Mouse (Mus musculus): ENCODE measurements around the gene Slc29a3.
"Not testable (repeated sequence)": the region's sequence is repeated elsewhere in the genome, so short reads cannot be mapped to it uniquely, and the experiment has no call there.

Gene Slc29a3

DNA sequence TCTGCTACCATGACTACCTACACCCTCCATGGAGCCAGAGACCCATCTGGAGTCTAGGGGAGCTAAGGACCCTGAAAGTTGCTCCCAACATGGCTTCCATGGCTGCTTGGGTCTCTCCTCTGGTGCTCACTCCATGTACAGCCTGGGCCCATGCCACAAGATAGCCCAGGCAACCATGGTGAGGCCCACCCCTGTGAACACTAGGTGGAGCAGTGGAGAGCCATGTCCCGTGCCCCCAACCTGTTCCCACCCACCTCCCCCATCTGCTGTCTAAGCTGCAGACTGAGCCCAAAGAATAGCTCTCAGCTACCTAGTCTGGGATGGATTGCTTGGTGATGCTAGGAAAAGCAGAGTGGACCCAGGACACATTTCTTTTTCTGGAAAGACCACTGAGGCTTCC is 29.2 kb downstream of the Slc29a3 start:
- no peak for DNase-seq

DNA sequence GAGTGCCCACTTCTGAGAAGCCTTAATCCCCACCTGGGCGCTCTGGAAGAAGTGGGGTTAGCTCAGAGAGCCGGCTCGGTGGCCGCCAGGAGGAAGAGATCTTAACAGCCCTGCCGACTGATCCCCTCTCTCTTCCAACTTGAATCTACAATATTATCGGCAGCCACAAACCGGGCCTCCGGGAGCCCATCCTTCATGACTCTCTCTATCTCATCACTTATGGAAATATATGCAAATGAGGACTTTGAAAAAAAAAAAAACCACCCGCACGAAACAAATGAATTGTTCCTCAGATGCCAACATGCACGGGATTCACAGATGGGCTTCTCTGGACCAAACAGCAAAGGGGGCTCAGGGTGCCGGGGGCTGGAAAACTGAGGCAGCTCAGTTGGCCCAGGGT is 31.0 kb downstream of the Slc29a3 start:
- no peak for DNase-seq

DNA sequence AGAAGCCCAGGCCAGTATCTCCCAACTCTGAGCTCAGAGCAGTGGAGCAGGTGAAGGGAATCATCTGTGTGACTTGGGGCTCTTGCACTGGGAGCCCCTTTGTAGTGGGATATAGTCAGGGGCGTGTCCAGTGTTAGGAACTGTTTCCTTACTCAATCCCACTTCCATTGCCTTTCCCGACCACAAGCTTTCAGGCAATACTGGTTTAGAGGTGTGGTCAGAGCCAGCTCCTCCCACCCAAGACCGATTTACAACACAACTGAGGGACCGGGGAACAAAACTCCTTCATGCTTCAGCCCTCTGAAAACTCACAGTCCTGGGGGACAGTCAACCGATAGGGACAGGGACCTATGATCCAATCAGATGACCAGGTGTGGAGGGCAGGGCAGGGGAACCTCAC is 32.1 kb downstream of the Slc29a3 start:
- no peak for DNase-seq

DNA sequence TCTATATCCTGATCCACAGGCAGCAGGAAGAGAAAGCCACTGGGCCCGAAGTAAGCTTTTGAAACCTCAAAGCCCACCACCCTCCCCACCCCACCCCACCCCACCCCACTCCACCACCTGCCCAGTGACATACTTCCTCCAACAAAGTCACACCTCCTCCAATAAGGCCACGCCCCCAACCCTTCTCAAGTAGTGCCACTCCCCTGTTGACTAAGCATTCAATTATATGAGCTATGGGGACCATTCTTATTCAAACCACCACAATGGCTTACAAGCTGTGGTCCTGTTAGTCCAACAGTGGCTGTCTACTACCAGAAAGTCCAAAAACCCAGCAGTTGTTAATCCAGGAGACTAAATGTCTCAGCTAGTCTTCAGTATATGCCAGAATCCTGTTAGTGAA is 34.1 kb downstream of the Slc29a3 start:
- DNase-seq: no peak

DNA sequence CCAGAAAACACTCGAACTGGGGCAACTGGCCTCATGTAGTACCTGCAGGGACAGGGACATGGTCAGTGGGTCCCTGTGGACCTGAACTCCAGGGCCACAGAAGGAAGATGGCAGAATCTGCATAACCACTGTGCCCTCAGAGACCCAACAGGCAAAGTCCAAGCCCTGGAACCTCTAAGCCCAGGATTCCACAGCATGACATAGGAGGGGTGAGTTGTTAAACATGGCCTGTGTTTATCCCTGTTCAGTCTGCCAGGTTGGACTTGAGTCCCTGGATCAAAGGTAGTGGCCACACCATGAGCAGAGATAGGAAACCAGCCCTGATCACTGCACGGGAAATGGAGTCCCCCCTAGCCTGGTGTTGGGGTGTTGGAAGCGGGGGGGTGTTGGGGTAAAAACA is 36.1 kb downstream of the Slc29a3 start:
- no peak for DNase-seq

DNA sequence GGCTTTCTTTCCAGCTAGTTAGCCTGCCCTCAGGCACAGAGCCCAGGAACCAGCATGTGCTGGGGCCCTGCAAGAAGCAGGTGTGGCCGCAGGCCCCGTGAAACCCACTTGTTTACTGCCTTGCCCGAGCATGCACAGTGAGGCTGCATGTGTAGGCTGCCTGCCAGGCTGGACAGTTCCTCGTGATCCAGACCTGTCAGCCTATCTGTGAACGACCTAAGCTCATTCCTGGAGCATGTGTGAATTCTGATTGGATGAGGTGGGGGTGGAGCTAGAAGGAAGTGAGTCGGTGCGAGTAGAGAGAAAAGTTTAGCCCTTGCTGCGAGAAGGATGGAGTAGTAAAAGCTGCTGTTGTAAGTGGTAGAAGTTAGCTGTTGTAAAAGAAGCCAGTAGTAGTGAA is 40.3 kb downstream of the Slc29a3 start:
- DNase-seq: not testable (repeated sequence)

DNA sequence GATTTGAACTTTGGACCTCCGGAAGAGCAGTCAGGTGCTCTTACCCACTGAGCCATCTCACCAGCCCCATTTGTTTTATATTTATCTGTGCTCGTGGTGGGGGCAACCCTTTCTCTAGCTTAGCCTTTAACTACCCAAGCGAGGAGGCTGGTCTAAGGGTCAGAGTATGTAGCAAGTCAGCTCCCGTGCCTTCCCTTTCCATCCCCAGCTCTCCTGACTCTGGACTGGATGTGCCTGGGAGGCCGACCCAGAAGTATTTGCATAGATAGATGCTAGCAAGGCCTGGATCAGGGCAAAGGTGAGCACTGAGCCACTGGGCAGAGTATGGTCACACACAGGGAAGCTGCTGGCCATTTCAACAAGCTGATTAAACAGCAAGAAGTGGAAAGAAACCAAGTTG is 43.8 kb downstream of the Slc29a3 start:
- no peak for DNase-seq

DNA sequence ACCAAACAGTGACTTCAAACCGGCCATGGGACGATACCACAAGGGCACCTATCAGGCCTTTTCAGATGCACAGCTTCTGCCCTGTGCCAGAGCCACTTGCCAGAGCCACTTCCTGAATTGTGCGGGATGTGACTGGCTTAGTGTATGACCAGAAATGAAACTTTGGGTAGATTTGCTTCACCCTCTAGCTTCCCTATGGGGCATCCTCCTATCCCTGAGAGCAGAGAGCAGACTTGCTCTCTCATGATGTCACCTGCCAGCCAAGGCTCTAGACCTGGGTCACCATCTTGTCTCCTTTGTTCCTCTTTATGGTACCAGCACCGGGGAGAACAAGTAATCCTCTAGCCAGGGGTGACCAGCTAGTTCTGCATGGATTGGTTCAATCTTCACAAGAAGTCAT is 46.3 kb downstream of the Slc29a3 start:
- DNase-seq: no peak

DNA sequence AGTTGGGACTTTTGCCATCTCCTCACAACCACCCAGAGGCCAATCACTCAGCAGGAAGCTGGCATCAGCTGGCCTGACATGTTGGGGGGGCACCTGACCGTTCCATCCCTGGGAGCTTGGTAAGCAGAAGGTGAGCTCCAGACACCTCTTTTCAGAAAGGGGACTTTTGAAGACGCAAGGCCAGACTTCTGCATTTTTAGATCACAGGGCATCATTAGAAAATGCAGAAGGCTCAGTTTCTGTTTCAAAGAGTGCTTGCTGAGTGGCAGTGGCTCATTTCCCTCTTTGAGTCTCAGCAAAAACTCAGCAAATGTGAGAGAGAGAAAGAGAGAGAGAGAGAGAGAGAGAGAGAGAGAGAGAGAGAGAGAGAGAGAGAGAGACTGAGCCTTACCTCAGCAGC is 47.5 kb downstream of the Slc29a3 start:
- no peak for DNase-seq

DNA sequence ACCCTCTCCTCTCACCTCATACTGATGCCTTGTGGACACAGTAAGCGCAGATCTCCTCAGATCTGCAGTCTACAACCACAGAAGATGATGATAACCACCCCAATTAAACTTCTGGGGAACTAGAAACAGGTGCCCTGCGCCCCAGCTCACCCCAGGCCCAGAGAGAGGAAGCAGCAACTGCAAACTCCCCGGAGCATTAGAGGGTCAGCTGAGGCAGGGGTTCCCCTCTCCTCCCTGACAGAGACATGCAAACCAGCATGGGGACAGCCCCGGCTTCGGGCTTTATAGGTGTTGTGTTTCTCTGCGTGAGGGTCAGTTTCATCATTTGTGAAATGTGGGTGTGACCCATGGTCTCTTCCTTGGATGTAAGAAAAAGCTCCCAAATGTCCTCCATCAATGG is 54.8 kb downstream of the Slc29a3 start:
- DNase-seq: no peak

DNA sequence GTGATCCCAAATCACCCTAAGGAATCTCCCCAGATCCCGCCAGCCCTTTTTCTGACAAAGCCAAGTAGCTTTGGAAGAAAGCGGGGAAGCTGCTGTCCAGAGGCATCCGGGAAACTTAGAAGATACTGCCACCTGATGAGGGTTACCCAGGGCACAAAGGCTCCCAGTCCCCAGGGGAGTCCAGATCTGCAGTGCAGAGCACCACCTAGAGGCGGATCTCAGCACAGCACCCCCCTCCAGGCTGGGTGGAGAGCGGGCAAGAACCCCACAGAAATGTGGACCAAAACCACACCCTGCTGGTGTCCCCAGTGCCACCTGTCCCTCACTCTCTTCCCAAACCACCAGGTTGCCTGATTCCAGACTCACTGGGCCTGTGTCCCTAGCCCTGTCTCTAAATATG is 55.6 kb downstream of the Slc29a3 start:
- peak; percentile 70 to 77 for DNase-seq

DNA sequence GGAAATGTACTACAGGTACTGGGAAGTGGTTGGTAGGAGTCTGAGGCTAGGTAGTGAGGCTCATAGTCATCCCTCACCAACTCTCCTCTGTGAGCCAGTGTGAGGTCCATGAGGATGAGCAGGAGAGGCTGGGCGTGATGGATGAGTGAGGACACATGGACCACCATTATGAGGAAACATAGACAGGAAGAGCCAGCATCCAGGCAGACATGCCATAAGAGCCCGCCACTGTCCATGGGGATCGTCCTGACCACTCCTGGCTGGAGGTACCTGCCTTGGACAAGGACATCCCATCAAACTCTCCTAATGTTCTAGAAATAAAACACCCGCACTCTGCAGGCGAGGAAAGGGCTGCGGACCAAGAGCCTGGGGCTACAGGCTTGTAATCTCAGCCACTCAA is 56.2 kb downstream of the Slc29a3 start, which contains the start of gene Cdh23:
TSS of gene Cdh23 (minus strand) at position 101 of the 400 bp plus-strand sequence.
- DNase-seq: no peak

DNA sequence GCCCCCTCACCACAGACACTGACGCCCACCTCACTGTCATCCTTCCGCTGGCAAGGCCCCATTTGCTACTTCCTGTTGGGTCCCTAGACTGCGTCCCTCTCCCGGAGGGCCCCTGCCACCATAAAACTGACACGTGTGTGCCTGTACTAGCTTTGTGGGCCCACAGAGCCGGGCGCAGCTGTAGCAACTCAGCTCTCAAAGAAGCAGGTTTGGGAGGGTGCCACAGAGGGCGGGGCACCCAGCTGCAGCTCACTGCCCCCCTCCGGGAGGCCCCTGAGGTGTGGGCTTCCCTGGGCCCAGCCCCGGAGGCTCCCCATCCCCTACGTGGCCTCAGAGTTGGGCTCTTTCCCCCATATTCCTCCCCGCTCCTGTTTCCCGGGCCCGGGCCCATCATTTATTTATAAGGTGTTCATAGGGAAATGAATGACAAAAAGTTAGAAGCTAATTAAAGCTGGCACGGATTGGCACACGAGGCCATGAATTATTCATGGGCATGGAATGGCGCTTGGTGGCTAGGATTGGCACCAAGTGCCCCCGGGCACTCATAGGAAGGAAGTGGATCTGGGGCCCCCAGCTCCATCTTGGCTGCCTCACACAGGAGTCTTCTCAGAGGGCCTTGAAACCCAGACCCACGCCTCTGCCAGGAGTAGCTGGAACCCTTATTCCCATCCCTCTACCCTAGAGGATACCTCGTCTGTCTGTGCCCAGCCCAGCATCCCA is 60.8 kb downstream of the Slc29a3 start:
- DNase-seq: no peak

DNA sequence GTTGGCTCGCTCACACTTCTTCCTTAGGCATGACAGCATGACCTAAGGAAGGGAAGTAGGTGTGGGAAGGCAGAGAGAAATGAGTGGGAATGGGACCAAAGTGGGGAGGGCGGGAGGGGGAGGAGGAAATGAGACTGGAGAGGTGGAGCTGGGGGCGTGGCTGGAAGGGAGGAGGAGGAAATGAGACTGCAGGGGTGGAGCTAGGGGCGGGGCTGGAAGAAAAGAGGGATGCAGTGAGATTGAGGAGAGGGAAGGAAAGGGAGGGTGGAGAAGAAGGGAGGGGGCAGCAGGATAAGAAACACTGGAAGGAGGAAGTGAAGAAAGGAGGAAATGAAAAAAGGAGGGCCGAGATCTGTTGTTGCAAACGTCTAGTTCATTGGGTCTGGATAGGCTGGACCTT is 61.6 kb downstream of the Slc29a3 start:
- DNase-seq: no peak

DNA sequence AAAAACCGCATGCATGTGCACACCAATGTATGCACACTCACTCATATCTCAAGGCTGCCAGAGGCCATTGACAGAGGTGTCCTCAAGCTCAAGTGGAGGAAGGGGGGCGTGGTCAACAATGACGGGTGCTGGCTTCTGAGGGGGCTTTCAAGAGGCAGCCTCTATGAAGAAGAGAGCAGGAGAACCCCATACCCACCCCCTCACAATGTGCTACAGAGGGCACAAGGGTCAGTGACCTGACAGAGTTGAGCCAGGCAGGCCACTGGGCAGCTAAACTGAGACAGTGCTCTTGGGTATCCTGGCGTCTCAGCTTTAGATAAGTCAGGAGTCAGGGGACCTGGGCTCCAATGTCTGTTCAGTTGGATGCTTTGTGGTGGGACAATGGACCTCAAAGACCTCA is 63.2 kb downstream of the Slc29a3 start:
- DNase-seq: no peak

DNA sequence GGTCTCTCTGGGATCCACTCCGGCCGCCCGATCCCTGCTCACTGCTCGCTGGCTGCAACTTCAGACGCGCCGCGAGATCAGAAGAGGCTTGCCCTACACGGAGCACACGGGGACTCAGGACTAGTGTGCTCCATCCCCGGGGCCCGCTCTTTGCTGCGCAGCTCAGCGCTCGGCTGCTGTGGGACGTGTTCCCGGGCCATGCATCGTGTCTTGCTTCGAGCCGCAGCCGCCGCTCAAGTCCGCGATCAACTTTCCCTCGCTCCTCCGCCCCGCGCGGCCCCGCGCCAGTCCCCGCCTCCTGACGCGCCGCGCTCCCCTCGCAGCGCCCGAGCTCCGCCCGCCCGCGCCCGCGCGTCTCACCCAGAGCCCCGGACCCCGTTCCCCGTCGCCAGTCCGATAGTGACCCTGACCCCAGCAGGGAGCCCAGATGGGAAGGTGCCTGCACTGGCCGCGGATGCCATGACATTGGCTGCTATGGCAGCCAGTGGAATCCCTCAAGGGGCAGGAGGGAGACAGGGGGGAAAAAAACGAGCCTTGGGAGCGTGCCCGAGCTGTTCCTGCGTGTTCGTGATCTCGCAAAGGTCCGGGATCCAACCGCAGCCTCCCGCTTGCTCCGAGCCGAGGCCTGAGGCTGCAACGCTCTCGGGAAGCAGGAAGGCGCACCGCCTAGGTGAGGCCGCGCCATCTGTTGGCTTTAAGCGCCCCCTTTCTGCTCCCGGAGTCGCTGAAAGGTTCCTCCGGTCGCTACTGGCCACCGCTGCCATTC is 65.4 kb downstream of the Slc29a3 start:
- DNase-seq: peak; percentile 69 to 82

DNA sequence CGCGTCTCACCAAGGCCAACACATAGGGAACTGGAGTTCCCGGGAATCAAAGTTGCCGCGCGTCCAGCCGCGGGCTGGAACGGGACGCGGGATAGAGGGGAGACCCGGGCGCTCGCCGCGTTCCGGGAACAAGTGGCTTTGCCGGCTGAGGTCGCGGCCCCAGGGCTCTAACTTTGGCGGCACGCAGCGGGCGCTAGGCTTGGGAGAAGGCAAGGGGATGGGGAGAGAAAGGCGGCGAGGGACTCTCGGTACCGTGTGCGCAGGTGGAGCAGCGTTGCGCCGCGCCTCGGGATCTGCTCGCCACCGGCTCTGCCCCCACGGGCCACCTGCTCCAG is 66.0 kb downstream of the Slc29a3 start:
- peak; percentile 22 to 26 for DNase-seq

DNA sequence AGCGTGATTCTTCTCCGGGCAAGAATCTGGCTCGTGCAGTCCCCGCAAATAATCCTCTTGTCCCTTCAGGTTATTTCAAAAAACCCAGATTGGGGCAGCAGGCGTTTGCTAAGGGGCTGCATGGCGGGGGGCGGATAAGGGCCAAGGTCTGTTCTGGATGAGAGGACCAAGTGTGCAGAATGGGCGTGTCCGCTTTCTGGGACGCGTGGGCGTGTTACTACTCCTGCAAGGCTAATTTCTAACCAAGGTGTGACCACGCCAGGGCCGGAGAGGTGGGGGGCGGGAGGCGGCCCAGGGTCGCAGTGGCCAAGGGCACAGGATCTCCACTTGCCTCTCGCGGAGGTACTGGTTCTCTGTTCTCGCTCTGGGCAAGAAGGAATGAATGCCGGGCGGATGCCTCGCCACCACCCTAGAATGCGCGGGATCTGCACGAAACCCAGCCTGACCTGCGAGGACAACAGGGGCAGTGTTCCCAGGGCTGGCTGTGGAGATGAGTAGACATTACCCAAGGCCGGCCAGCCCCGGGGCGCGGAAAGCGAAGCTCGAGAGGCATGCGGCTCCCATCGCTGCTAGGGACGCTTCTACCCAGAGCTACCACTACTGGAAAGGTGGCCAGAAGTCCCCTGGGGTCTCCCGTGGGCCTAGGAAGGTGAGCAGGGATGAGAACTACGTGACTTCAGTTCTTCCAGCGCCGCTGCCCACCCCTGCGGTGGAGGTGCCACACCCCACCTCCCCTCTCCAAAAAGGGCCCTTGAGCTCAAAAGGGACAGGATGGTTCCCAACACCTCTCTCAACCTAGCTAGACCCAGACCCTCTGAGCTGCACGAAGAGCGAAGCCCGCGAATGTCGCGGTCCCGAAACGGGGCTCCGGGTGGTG is 66.6 kb downstream of the Slc29a3 start:
- DNase-seq: peak; percentile 12 to 15

DNA sequence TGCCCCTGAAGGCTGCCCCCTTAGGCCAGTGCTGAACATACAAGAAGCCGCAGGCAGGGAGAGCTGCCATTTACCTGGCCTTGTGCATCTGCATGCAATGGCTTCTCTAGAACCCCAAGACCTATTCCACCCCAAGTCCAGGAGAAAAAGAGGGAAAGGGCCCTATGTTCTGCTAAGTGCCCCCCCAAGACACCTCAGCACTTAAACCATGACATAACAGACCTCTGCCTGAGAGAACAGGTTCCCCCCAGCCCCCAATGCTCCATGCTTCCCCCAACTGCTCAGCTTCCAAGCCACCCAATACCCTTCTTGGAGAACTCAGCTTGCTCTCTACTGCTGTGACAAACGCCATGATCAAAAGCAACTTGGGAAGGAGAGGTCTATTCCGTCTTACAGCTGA is 73.7 kb downstream of the Slc29a3 start:
- DNase-seq: no peak

DNA sequence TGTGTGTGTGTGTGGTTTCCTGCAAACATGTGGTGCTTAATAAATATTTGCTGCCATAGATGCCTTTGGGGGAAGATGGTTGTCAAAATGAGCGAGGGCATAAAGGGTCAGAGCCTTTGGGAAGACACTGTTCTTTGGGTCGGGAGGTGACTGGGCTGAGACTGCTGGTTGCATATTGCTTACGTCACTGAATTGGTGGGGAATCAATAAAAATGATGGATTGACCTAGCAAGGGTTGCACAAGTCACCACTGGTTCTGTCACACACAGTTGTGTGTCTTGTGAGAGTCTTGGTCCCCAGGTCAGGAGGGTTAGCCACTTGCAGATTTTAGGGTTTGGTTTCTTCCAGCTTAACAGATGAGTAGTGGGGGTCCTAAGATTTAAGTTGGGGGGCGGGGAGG is 75.3 kb downstream of the Slc29a3 start:
- DNase-seq: no peak

DNA sequence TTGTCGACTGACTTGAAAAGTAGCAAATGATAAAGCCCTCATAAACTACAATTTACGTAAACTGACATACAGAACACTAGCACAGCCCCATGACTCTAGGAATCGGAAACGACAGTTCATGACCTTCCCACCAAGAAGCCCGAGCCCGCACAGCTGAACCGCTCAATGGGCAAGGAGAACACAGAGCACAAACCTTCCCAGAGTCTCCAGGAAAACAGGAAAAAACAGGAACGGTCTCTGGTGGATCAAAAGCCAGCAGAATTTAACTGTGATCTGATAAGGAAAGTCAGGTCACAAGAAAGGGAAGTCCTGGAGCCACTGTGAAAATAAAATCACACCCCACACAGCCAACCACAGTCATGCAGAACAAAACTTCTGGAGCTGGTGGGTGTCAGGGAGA is 82.4 kb downstream of the Slc29a3 start:
- no peak for DNase-seq

DNA sequence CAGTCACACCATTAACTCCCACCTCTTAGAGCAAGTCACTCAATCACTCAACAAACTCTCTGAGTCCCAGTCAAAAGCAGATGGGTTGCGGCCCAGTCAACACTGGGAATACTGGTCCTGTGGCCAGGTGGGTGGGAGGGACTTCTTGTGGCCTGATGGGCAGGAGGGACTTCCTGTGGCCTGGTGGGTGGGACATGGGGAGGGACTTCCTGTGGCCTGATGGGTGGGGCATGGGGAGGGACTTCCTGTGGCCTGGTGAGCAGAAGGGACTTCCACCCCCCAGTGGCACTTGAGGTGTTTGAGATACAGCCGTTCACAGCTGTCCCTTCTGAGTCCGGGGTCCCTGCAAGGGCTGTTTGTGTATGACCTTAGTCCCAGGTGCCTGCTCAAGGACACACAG is 84.0 kb downstream of the Slc29a3 start:
- DNase-seq: no peak

All from cerebellum, postnatal 25 days (tissue).